Mouse (Mus musculus) lung, postnatal 25 days (tissue): Measurements from ENCODE around the gene Dpp6.

Experiments used
- DNase-seq: peaks from one replicate; pipeline ENCODE4 v3.0.0; 2022; ENCODE audit warnings: low spot score

The Dpp6 gene

GRCm38 (mm10) chr5:27200581-27201341 is 383.8 kb downstream of the Dpp6 start:
- DNase-seq: no peak

GRCm38 (mm10) chr5:27203131-27203530 is 386.1 kb downstream of the Dpp6 start:
- DNase-seq: no peak

GRCm38 (mm10) chr5:27204721-27205120 is 387.7 kb downstream of the Dpp6 start:
- no peak for DNase-seq

- no peak for DNase-seq
These were observed 388.8 kb downstream of the Dpp6 start for GRCm38 (mm10) chr5:27205754-27206153.

GRCm38 (mm10) chr5:27206213-27206612 is 389.2 kb downstream of the Dpp6 start:
- DNase-seq: no peak

- no peak for DNase-seq
These were observed 403.1 kb downstream of the Dpp6 start for GRCm38 (mm10) chr5:27220116-27220515.

- DNase-seq: no peak
These were observed 425.1 kb downstream of the Dpp6 start for GRCm38 (mm10) chr5:27242078-27242477.

- no peak for DNase-seq
These were observed 426.2 kb downstream of the Dpp6 start for GRCm38 (mm10) chr5:27243226-27243625.

- no peak for DNase-seq
These were observed 430.8 kb downstream of the Dpp6 start for GRCm38 (mm10) chr5:27247793-27248192.

- DNase-seq: no peak
These were observed 431.7 kb downstream of the Dpp6 start for GRCm38 (mm10) chr5:27248685-27249084.

GRCm38 (mm10) chr5:27249951-27250350 is 432.9 kb downstream of the Dpp6 start:
- DNase-seq: no peak

- no peak for DNase-seq
These were observed 433.9 kb downstream of the Dpp6 start for GRCm38 (mm10) chr5:27250906-27251305.

GRCm38 (mm10) chr5:27251361-27251760 is 434.4 kb downstream of the Dpp6 start:
- DNase-seq: no peak

GRCm38 (mm10) chr5:27255247-27255646 is 438.2 kb downstream of the Dpp6 start:
- DNase-seq: no peak

- DNase-seq: no peak
These were observed 441.6 kb downstream of the Dpp6 start for GRCm38 (mm10) chr5:27258636-27259035.

GRCm38 (mm10) chr5:27261746-27262727 is 445.0 kb downstream of the Dpp6 start:
- no peak for DNase-seq

GRCm38 (mm10) chr5:27262751-27263150 is 445.7 kb downstream of the Dpp6 start:
- no peak for DNase-seq

GRCm38 (mm10) chr5:27265281-27265680 is 448.3 kb downstream of the Dpp6 start:
- no peak for DNase-seq

- DNase-seq: no peak
These were observed 454.3 kb downstream of the Dpp6 start for GRCm38 (mm10) chr5:27271336-27271735.

GRCm38 (mm10) chr5:27274781-27275395 is 457.9 kb downstream of the Dpp6 start:
- no peak for DNase-seq

- DNase-seq: no peak
These were observed 458.9 kb downstream of the Dpp6 start for GRCm38 (mm10) chr5:27275871-27276270.

- DNase-seq: no peak
These were observed 461.2 kb downstream of the Dpp6 start for GRCm38 (mm10) chr5:27278120-27278645.
